Mouse (Mus musculus) small intestine, adult 2 months (tissue): ENCODE measurements around the gene Sfrp5. TPM values are rescaled to one million over a fixed set of nuclear protein-coding genes. Genes with fewer than 3 reads are reported as not detected.

Experiments used
- H3K27ac ChIP-seq: fragments of 200-500 bp; 2 replicates; pipeline ENCODE4 v1.5.1; 2012; ENCODE audit warnings: low read depth, low read length, control low read depth, inconsistent platforms; ENCODE audit not compliant: insufficient read depth
- H3K27me3 ChIP-seq: fragments of 200-500 bp; 2 replicates; pipeline ENCODE4 v1.6.1; 2012; ENCODE audit warnings: mild to moderate bottlenecking, moderate library complexity, low read length, inconsistent platforms; ENCODE audit not compliant: control insufficient read depth, insufficient read depth
- H3K36me3 ChIP-seq: fragments of 200-500 bp; 2 replicates; pipeline ENCODE4 v1.6.1; 2012; ENCODE audit warnings: mild to moderate bottlenecking, low read length, control low read depth, inconsistent platforms; ENCODE audit not compliant: control insufficient read depth, insufficient read depth
- H3K4me1 ChIP-seq: fragments of 200-500 bp; 2 replicates; pipeline ENCODE4 v1.6.1; 2012; ENCODE audit warnings: low read length, inconsistent platforms, mixed read lengths; ENCODE audit not compliant: control insufficient read depth, insufficient read depth, insufficient read length
- H3K4me3 ChIP-seq: fragments of 200-500 bp; 2 replicates; pipeline ENCODE4 v1.5.1; 2012; ENCODE audit warnings: low read depth, mild to moderate bottlenecking, control low read depth, inconsistent platforms, low read length, moderate library complexity
- CTCF ChIP-seq: fragments of 200-500 bp; IDR thresholded peaks from 2 replicates; pipeline ENCODE4 v1.5.1; 2012; ENCODE audit warnings: low read depth, mild to moderate bottlenecking, control low read depth, inconsistent platforms, low read length, moderate library complexity, mixed read lengths; ENCODE audit not compliant: insufficient replicate concordance, insufficient read length; ENCODE audit errors: extremely low read depth
- POLR2A ChIP-seq: fragments of 200-500 bp; IDR thresholded peaks from 2 replicates; pipeline ENCODE4 v1.6.1; 2012; ENCODE audit warnings: low read depth, mild to moderate bottlenecking, control low read depth, inconsistent platforms, low read length, moderate library complexity
- WGBS: fragments of 180-500 bp; shearing (Covaris S2); methylation state at CpG from one replicate; pipeline ENCODE4 v1.1.7; 2018; 5-methylcytosine and 5-hydroxymethylcytosine counted together
- polyA plus RNA-seq: library from polyadenylated mRNA; depleted of rRNA; stranded (reverse); fragments of >200 nt; gene quantifications from 2 replicates; pipeline ENCODE4 v1.2.3, GENCODE M21; 2012

Gene Sfrp5
- polyA plus RNA-seq, 1 experiment = 7.3 TPM

DNA sequence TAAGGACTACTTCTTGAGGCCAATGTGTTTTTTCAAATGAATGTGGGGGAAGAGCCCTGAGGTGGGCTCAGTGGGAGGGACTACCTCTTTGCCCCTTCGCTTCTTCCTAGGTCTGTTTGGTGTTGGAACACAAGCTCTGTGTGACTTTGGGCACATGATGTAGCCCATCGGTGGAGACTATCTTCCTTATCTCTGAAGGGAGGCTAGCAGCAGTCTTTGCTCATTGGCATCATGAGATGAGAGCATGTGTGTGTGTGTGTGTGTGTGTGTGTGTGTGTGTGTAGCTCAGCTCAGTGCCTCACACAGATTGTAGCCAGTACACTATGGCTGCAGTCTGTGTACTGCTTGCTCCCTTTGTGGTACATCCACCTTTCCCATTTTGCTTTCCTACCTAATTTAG, 24.6 kb downstream of the Sfrp5 start:
- no peaks in the 10 kb centered on the region for H3K27me3 ChIP-seq
- WGBS = 74% methylated on average over 2 of the region's 2 CpGs
- TF ChIP-seq POLR2A (no peak), CTCF (no peak)

DNA sequence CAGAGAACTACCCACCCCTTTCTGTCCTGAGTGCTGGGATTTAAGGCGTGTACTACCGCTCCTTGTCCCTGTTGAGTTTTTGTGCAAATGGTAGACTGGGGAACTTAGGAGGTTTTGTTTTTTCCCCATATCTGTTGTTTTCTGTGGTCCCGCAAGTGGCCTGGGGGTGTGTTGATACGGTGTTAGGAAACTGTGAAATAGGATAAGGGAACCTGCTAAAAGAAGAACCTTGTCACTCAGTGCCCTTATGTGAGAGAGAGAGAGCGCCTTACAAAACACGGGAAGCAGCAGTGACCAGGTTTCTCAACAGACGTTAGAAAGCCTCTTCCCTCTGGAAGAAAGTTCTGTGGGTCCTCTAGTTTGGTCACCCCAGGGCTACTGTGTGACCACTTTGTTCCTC, 25.2 kb downstream of the Sfrp5 start:
- whole genome bisulfite sequencing = 85% methylated on average over 7 of the region's 7 CpGs
- Histone ChIP-seq H3K27me3 (no peaks in the 10 kb centered on the region), H3K4me1 (no peaks in the 10 kb centered on the region), H3K4me3 (no peak overlapping the region), H3K27ac (no peak overlapping the region), H3K36me3 (peaks cover 28% of the 10 kb centered on the region)
- TF ChIP-seq CTCF = no peak
- TF ChIP-seq POLR2A = no peak

More for the DNA sequence above, 24.6 kb downstream of the Sfrp5 start:
- H3K4me3 ChIP-seq = no peak overlapping the region
- H3K36me3 ChIP-seq = peaks cover 33% of the 10 kb centered on the region
- H3K4me1 ChIP-seq = no peaks in the 10 kb centered on the region
- no peak overlapping the region for H3K27ac ChIP-seq

DNA sequence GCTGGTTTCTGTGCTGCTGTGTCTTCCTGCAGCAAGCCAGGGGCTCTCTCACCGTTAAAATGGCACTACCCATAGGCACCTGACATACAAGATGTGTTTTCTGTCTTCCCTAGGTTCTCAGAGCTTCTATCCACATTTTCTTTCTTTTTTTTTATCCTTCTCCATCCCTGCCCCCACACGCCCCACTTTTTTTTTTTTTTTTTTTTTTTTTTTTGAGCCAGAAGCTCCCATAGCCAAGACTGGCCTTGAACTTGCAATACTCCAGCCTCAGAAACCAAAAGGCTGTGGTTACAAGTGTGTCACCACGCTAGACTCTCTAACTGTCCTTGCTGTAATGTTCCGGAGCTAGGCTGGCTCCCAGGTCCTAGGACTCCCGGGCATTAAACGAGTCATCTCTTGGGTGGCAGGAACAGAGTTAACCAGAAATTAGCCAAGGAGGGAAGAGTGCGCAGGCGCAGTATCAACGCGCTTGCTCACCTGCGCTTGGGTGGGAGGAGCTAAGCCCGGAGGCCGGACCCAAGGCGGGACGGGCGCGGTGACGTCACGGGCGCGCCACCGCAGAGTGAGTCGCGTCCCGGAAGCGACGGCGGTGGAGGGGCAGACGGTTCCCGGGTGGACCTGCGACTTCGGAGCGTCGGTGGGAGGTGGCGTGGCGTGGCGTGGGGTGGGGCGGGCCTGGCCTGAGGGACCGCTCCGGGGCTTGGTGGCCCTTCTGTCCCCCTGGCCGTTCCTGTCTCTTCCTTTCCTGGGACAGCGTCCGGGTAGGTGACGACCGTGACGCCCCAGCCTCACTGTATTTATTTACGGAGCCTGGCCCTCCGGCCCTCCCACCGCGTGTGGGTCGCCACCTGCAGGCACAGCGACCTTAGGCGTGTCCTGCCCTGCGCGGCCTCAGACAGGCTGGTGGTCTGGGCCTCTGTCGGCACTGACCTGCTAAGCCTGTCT, 31.8 kb downstream of the Sfrp5 start:
- TF ChIP-seq POLR2A = peak; percentile 70; the same call in 1 of the 2 replicates
- TF ChIP-seq CTCF = no peak
- H3K36me3 ChIP-seq = no peaks in the 10 kb centered on the region; the same call in 1 of the 2 replicates
- H3K4me3 ChIP-seq = peak overlapping the region; percentile 91
- H3K27ac ChIP-seq = 0 out of 2 replicates have a peak overlapping the region, but pooled peaks have one; percentile 9
- 1% methylated on average over 56 of the region's 56 CpGs for WGBS
- H3K4me1 ChIP-seq = peaks cover 11% of the 10 kb centered on the region; the same call in 1 of the 2 replicates
- no peaks in the 10 kb centered on the region for H3K27me3 ChIP-seq

DNA sequence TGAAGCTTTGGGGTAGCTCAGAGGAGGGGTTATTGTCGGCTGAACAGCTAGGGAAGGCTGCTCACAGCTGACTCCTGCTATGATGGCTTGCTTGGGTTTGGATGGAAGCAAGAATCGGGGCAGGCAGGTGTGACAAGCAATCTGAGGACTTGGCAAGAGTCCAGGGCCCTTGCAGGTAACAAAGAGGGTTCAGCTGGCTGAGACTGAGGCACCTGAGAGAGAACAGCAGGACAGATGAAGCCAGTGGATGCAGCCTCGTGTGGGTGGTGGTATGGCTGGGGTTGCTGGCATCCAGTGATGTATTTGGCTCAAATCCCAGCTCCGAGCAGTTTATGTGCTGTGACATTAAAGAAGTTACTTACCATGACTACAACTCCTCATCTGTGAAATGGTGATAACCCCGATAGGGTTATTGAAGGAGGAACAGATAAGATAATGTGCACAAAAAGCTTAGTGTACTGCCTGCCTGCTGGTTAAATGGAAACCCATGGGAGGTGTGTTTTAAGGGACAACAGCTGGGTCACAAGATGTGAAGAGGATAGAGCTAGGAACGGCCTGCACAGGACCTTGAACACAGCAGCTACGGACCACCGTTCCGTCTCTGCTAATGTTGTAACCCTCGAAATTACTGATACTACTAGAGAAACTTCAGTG, 32.6 kb downstream of the Sfrp5 start:
- WGBS = 21% methylated on average over 10 of the region's 10 CpGs
- H3K4me1 ChIP-seq = peaks cover 11% of the 10 kb centered on the region; the same call in 1 of the 2 replicates
- TF ChIP-seq CTCF = no peak
- no peak for TF ChIP-seq POLR2A
- no peak overlapping the region for H3K4me3 ChIP-seq
- no peaks in the 10 kb centered on the region for H3K36me3 ChIP-seq
- 0 out of 2 replicates have a peak overlapping the region, but pooled peaks have one; percentile 9 for H3K27ac ChIP-seq
- H3K27me3 ChIP-seq = no peaks in the 10 kb centered on the region

DNA sequence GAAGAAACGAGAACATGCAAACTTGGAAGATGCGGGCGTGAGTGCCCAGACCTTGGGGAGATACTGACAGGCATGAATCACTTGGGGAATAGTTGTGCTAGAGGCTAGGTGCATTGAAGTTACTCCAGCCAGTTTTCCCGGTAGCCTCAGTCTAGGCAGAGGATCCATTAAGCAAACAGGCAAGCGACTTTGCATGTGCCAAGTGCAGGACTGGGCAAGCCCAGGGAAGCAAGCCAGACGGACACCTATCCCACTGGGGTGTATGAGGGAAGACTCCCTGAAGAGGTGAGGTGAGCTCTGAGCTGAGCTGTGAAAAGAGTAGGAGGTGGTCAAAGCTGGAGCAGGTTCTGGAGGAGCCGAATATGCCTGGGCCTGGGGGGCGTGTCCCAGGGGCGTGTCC, 34.6 kb downstream of the Sfrp5 start:
- no peak for TF ChIP-seq CTCF
- no peak for TF ChIP-seq POLR2A
- 0 out of 2 replicates have a peak, but pooled peaks cover 3% of the 10 kb centered on the region for H3K27me3 ChIP-seq
- no peaks in the 10 kb centered on the region for H3K36me3 ChIP-seq
- peaks cover 11% of the 10 kb centered on the region; the same call in 1 of the 2 replicates for H3K4me1 ChIP-seq
- H3K4me3 ChIP-seq = no peak overlapping the region
- no peak overlapping the region for H3K27ac ChIP-seq
- 80% methylated on average over 9 of the region's 9 CpGs for WGBS

DNA sequence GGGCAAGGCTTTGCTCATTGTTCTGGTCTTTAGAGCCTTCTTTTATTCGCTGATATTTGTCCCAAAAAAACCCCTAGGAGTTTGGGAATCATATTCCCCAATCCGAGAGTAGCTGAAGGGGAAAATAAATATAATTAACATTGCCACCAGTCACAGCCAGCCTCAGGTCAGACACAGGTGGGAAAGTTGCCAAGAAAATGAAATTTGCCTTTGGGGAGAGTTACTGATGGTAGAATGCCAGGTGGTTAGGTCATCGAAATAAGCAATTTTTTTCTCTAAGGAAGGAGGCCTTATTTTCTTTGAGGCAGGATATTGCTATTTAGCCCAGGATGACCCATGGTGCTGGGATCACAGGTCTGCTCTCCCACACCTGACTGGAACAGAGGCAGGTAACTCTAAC, 35.3 kb downstream of the Sfrp5 start:
- H3K36me3 ChIP-seq = no peaks in the 10 kb centered on the region
- H3K4me1 ChIP-seq = peaks cover 11% of the 10 kb centered on the region; the same call in 1 of the 2 replicates
- H3K27ac ChIP-seq = no peak overlapping the region
- H3K27me3 ChIP-seq = 0 out of 2 replicates have a peak, but pooled peaks cover 3% of the 10 kb centered on the region
- TF ChIP-seq CTCF = no peak
- TF ChIP-seq POLR2A = no peak
- WGBS = 29% methylated on average over 3 of the region's 3 CpGs
- no peak overlapping the region for H3K4me3 ChIP-seq

DNA sequence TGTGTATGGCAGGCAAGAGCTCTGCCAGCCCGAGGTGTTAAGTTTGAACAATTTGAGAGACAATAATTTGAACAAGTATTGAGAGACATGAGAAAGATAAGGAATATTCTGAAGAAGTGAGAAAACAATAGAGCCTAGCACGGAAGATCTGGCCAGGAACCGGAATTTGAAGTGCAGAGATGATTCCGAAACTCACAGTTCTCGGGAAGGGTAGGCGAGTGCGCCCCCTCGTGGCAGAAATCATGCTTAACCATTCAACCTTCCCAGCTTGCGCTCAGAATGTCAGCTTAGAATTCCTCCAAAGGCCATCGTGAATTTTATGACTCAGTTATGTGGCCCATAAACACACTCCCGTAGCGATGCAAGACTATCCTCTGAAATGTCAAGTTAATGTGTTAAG, 35.9 kb downstream of the Sfrp5 start:
- Histone ChIP-seq H3K27ac (no peak overlapping the region), H3K4me3 (no peak overlapping the region), H3K27me3 (0 out of 2 replicates have a peak, but pooled peaks cover 3% of the 10 kb centered on the region), H3K4me1 (peaks cover 7% of the 10 kb centered on the region; the same call in 1 of the 2 replicates), H3K36me3 (no peaks in the 10 kb centered on the region)
- TF ChIP-seq CTCF = peak; percentile 95
- TF ChIP-seq POLR2A = no peak
- WGBS = 2% methylated on average over 12 of the region's 12 CpGs
